Comparison of ENCODE assay signal across 11 mouse cellular contexts in genomic region chr1:76724453-76724852, GRCm38 (mm10).
DNase-seq lines count a peak whose midpoint lies in the region; ATAC-seq and TF ChIP-seq lines count a peak whose summit lies in the region.
"Had no signal": no experiment of that assay in that cellular context is flagged by ENCODE, and none has a peak within 500 bp of the region (broad histone marks: within the 10 kb centered on the region; RNA-seq: fewer than 3 reads in every experiment).

No protein-coding gene starts in this region.

- H3K27ac ChIP-seq in stomach, postnatal 0 days (replicated peaks): no peak overlapping the region
- H3K27ac ChIP-seq: kidney, postnatal 0 days; lung, embryonic 15.5 days; neural tube, embryonic 13.5 days had no signal

- H3K4me1 ChIP-seq in stomach, postnatal 0 days (replicated peaks; ENCODE audit: control insufficient read depth, insufficient read depth): no peaks in the 10 kb centered on the region
- H3K4me1 ChIP-seq: lung, embryonic 15.5 days; neural tube, embryonic 13.5 days had no signal

- no peak overlapping the region for H3K4me3 ChIP-seq in stomach, postnatal 0 days (ENCODE audit: low read depth, low read length)
- H3K4me3 ChIP-seq: lung, embryonic 15.5 days; neural tube, embryonic 13.5 days had no signal

- no peak for ATAC-seq in stomach, postnatal 0 days (ENCODE audit: low FRiP score, low TSS enrichment)

- H3K4me2 ChIP-seq in stomach, postnatal 0 days (replicated peaks; ENCODE audit: low read depth): no peak overlapping the region
- H3K4me2 ChIP-seq: lung, embryonic 15.5 days; neural tube, embryonic 13.5 days had no signal

- H3K36me3 ChIP-seq in stomach, postnatal 0 days (ENCODE audit: control insufficient read depth, insufficient read depth, low read length): no peaks in the 10 kb centered on the region
- H3K36me3 ChIP-seq: lung, embryonic 15.5 days; neural tube, embryonic 13.5 days had no signal

- H3K9me3 ChIP-seq in stomach, postnatal 0 days (ENCODE audit: control insufficient read depth, low read length): no peaks in the 10 kb centered on the region
- H3K9me3 ChIP-seq: lung, embryonic 15.5 days; neural tube, embryonic 13.5 days had no signal

- no peak for TF ChIP-seq CTCF in stomach, postnatal 0 days (IDR thresholded peaks at IDR 0.05; ENCODE audit: low read depth)

- 46% methylated on average over 3 of the region's 3 CpGs for WGBS in stomach, postnatal 0 days

- no peak overlapping the region for H3K9ac ChIP-seq in stomach, postnatal 0 days (ENCODE audit: low read length)
- H3K9ac ChIP-seq: lung, embryonic 15.5 days; neural tube, embryonic 13.5 days had no signal

- H3K27me3 ChIP-seq in stomach, postnatal 0 days (ENCODE audit: control insufficient read depth, insufficient read depth, low read length): no peaks in the 10 kb centered on the region
- H3K27me3 ChIP-seq: lung, embryonic 15.5 days; neural tube, embryonic 13.5 days had no signal

- DNase-seq in gastrocnemius, adult 18-20 months (ENCODE audit: low spot score): peak; percentile 72
- DNase-seq in gastrocnemius, postnatal 4 days (ENCODE audit: low spot score in 2 of 2): no peak
- DNase-seq in right cerebral cortex, adult 18-20 months: peak; percentile 12
- no peak for DNase-seq in right cerebral cortex, postnatal 36 days (ENCODE audit: low spot score in 2 of 2)
- peak; percentile 4 to 5 for DNase-seq in kidney, postnatal 36 days
- DNase-seq in telencephalon, adult 2 months (ENCODE audit: low read depth, low spot score): peak; percentile 12
- DNase-seq in stomach, postnatal 0 days (ENCODE audit: low spot score): no peak
- no peak for DNase-seq in spleen, postnatal 10 days (ENCODE audit: low spot score in 2 of 2)

- TF ChIP-seq EP300 in stomach, postnatal 0 days (optimal IDR thresholded peaks at IDR 0.05): no peak

Comparison
In these comparisons a context has a peak if more than half of its experiments do, and no peak if none do; other contexts are left out.
1. DNase-seq: peak in gastrocnemius, adult 18-20 months (single experiment), right cerebral cortex, adult 18-20 months (single experiment), kidney, postnatal 36 days (2 of 2) and telencephalon, adult 2 months (single experiment); none in gastrocnemius, postnatal 4 days (0 of 2), right cerebral cortex, postnatal 36 days (0 of 2), stomach, postnatal 0 days (single experiment) and spleen, postnatal 10 days (0 of 2).